Mouse (Mus musculus) neural tube, embryonic 11.5 days (tissue): Measurements from ENCODE around the gene Hmg20a. TPM values are rescaled to one million over a fixed set of nuclear protein-coding genes. Genes with fewer than 3 reads are reported as not detected.

ENCODE experiments used
- ATAC-seq: fragments of 200-750 bp; cut with Nextera tagmentation; 2 replicates; pipeline ENCODE4 v1.8.0; 2017; ENCODE audit warnings: moderate number of reproducible peaks, mild to moderate bottlenecking, moderate TSS enrichment, moderate library complexity; ENCODE audit not compliant: insufficient read depth, low FRiP score, low TSS enrichment
- DNase-seq: peaks from one replicate; pipeline ENCODE4 v3.0.0-alpha.2; 2015; ENCODE audit warnings: low spot score
- H3K27ac ChIP-seq: fragments of 300-500 bp; sonication (generic); 2 replicates; pipeline ENCODE4 v1.5.1; 2014; ENCODE audit warnings: low read depth, mild to moderate bottlenecking, low read length
- H3K27me3 ChIP-seq: fragments of 300-500 bp; sonication (generic); 2 replicates; pipeline ENCODE4 v1.6.1; 2014; ENCODE audit warnings: mild to moderate bottlenecking, low read length, mixed read lengths; ENCODE audit not compliant: control insufficient read depth, insufficient read depth
- H3K36me3 ChIP-seq: fragments of 300-500 bp; sonication (generic); 2 replicates; pipeline ENCODE4 v1.6.1; 2014; ENCODE audit warnings: mild to moderate bottlenecking, low read length, moderate library complexity, mixed read lengths; ENCODE audit not compliant: control insufficient read depth, insufficient read depth
- H3K4me1 ChIP-seq: fragments of 300-500 bp; sonication (generic); 2 replicates; pipeline ENCODE4 v1.6.1; 2014; ENCODE audit warnings: low read length, mixed read lengths; ENCODE audit not compliant: control insufficient read depth, insufficient read depth
- H3K4me2 ChIP-seq: fragments of 300-500 bp; sonication (generic); 2 replicates; pipeline ENCODE4 v1.6.1; 2014; ENCODE audit warnings: low read depth, mild to moderate bottlenecking, moderate library complexity
- H3K4me3 ChIP-seq: fragments of 300-500 bp; sonication (generic); 2 replicates; pipeline ENCODE4 v1.5.1; 2014; ENCODE audit warnings: low read depth, low read length
- H3K9ac ChIP-seq: fragments of 300-500 bp; sonication (generic); 2 replicates; pipeline ENCODE4 v1.6.1; 2014; ENCODE audit warnings: mild to moderate bottlenecking, low read length
- H3K9me3 ChIP-seq: fragments of 300-500 bp; sonication (generic); 2 replicates; pipeline ENCODE4 v1.6.1; 2016; ENCODE audit warnings: low read length; ENCODE audit not compliant: control insufficient read depth
- WGBS: fragments of 180-500 bp; shearing (Covaris S2); extraction: QIAGEN DNeasy Blood & Tissue Kit; methylation state at CpG from one replicate; pipeline ENCODE4 v1.1.7; 2014; 5-methylcytosine and 5-hydroxymethylcytosine counted together
- polyA plus RNA-seq: library from polyadenylated mRNA; unstranded; fragments of >200 nt; fragmentation: Nextera tagmentation; extraction: Ambion mirVana; gene quantifications from 2 replicates; pipeline ENCODE4 v1.2.1, GENCODE M21; 2014

The Hmg20a gene
- polyA plus RNA-seq, 1 experiment from 2014 or later: 68.2 TPM

DNA sequence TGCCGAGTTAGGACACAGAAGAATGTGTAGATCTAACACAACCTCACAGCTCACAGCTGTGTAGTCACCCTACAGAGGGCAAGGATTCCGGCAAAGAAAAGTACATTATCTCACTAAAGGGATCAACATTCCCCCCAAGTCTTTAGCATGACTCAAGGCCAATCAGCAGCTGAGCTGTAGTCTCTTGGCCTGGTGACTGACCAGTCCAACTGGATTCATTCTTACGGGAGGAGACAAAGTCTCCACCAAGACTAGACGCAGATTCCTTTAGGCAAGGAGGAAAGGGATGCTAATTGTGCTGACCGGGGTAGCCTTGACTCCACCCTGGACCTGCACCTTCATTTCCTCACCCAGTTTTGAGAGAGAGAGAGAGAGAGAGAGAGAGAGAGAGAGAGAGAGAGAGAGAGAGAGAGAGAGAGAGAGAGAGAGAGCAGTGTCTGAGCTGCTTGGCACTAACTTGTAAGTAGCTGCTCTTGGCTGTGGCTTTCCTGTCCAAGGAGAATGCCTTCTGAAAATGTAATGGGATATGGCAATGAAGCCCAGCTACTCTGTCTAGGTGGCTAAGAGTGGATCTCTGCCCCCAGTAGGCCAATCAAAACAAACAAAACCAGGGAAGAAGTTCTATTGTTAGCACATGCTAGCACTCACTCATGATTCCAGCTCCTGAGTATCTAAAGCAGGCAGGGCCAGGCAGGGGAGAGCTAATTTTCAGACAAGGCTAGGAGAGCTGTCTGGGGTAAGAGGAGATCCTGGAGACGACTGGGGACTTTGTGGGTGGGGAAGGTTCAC, 126.5 kb downstream of the Hmg20a start:
- 82% methylated on average over 6 of the region's 6 CpGs for WGBS
- H3K27me3 ChIP-seq: no peaks in the 10 kb centered on the region
- H3K4me3 ChIP-seq: no peak overlapping the region
- H3K4me2 ChIP-seq: no peak overlapping the region
- no peaks in the 10 kb centered on the region for H3K36me3 ChIP-seq
- ATAC-seq (no peak), DNase-seq (no peak)
- H3K9ac ChIP-seq: no peak overlapping the region
- no peak overlapping the region for H3K27ac ChIP-seq
- no peaks in the 10 kb centered on the region for H3K4me1 ChIP-seq
- no peaks in the 10 kb centered on the region for H3K9me3 ChIP-seq

Other genes with a start within 250 kb of the Hmg20a start
- gene Peak1, start 542 bp upstream of the Hmg20a start, polyA plus RNA-seq: 7.5 and 8.5 TPM in 2 replicates